Mouse (Mus musculus) limb, embryonic 15.5 days (tissue): ENCODE measurements at regions not wholly inside any gene's neighbourhood (a gene's known extent, or its start where the extent isn't known, plus 50 kb on each side); places are given as distances from the start of the nearest gene placed in this dataset.

Experiments used
- ATAC-seq: fragments of 200-750 bp; cut with Nextera tagmentation; 2 replicates; pipeline ENCODE4 v1.8.0; 2017; ENCODE audit warnings: low read depth, moderate TSS enrichment; ENCODE audit not compliant: insufficient number of reproducible peaks, low FRiP score, low TSS enrichment
- H3K27ac ChIP-seq: fragments of 300-500 bp; sonication (generic); 2 replicates; pipeline ENCODE4 v1.5.1; 2015; ENCODE audit warnings: moderate library complexity, mild to moderate bottlenecking, inconsistent platforms
- H3K27me3 ChIP-seq: fragments of 300-500 bp; sonication (generic); 2 replicates; pipeline ENCODE4 v1.6.1; 2015; ENCODE audit warnings: inconsistent platforms
- H3K36me3 ChIP-seq: fragments of 300-500 bp; sonication (generic); 2 replicates; pipeline ENCODE4 v1.6.1; 2015; ENCODE audit warnings: inconsistent platforms
- H3K4me1 ChIP-seq: fragments of 300-500 bp; sonication (generic); 2 replicates; pipeline ENCODE4 v1.6.1; 2015; ENCODE audit warnings: inconsistent platforms
- H3K4me2 ChIP-seq: fragments of 300-500 bp; sonication (generic); 2 replicates; pipeline ENCODE4 v1.6.1; 2015; ENCODE audit warnings: mild to moderate bottlenecking, inconsistent platforms
- H3K4me3 ChIP-seq: fragments of 300-500 bp; sonication (generic); 2 replicates; pipeline ENCODE4 v1.5.1; 2015; ENCODE audit warnings: mild to moderate bottlenecking, inconsistent platforms
- H3K9ac ChIP-seq: fragments of 300-500 bp; sonication (generic); 2 replicates; pipeline ENCODE4 v1.6.1; 2015; ENCODE audit warnings: inconsistent platforms
- H3K9me3 ChIP-seq: fragments of 300-500 bp; sonication (generic); 2 replicates; pipeline ENCODE4 v1.6.1; 2016; ENCODE audit warnings: inconsistent platforms
- WGBS: fragments of 180-500 bp; shearing (Covaris S2); methylation state at CpG from one replicate; pipeline ENCODE4 v1.1.7; 2015; 5-methylcytosine and 5-hydroxymethylcytosine counted together

DNA sequence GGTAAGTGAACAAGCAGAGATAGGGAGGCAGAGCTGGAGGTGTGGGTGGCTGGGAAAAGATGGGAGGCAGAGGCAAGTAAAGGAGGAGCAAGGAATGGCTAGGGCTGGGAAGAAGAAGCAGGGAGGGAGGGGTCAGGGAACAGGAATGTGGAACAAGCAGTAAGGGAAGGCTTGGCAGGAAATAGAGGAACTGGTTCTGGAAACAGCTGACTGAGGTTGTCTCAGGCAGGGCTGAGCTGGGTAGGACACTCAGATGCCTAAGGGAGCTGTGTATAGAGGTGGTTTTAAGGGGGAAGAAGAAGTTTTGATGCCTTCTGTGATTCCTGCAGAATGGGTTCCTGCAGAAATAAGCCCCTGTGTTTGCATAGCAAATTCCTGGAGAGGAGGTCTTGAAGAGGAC, 92.7 kb downstream of the Nucb2 start:
- Histone ChIP-seq H3K27ac (no peak overlapping the region), H3K9me3 (no peaks in the 10 kb centered on the region), H3K4me2 (no peak overlapping the region), H3K36me3 (no peaks in the 10 kb centered on the region), H3K9ac (no peak overlapping the region), H3K4me3 (no peak overlapping the region), H3K27me3 (no peaks in the 10 kb centered on the region), H3K4me1 (no peaks in the 10 kb centered on the region)
- ATAC-seq = no peak

GRCm38 (mm10) chr7:116600340-116600739, 96.2 kb downstream of the Nucb2 start:
- Histone ChIP-seq H3K27me3 (no peaks in the 10 kb centered on the region; the same call in 1 of the 2 replicates), H3K9me3 (no peaks in the 10 kb centered on the region), H3K9ac (no peak overlapping the region), H3K4me3 (no peak overlapping the region), H3K4me1 (no peaks in the 10 kb centered on the region), H3K36me3 (no peaks in the 10 kb centered on the region), H3K4me2 (no peak overlapping the region), H3K27ac (no peak overlapping the region)
- 85% methylated on average over 3 of the region's 3 CpGs for WGBS
- no peak for ATAC-seq

GRCm38 (mm10) chr7:116603167-116603839, 99.1 kb downstream of the Nucb2 start:
- Histone ChIP-seq H3K9ac (no peak overlapping the region), H3K4me1 (peaks cover 6% of the 10 kb centered on the region), H3K36me3 (no peaks in the 10 kb centered on the region), H3K4me2 (no peak overlapping the region), H3K27me3 (no peaks in the 10 kb centered on the region; the same call in 1 of the 2 replicates), H3K9me3 (no peaks in the 10 kb centered on the region), H3K27ac (no peak overlapping the region), H3K4me3 (no peak overlapping the region)
- ATAC-seq = no peak
- 75% methylated on average over 6 of the region's 6 CpGs for WGBS

GRCm38 (mm10) chr7:116603840-116604194, 99.6 kb downstream of the Nucb2 start:
- no peaks in the 10 kb centered on the region; the same call in 1 of the 2 replicates for H3K27me3 ChIP-seq
- H3K9me3 ChIP-seq = no peaks in the 10 kb centered on the region
- no peak overlapping the region for H3K4me2 ChIP-seq
- ATAC-seq = no peak
- no peaks in the 10 kb centered on the region for H3K36me3 ChIP-seq
- 77% methylated on average over 3 of the region's 3 CpGs for WGBS
- no peak overlapping the region for H3K27ac ChIP-seq
- H3K9ac ChIP-seq = no peak overlapping the region
- peaks cover 6% of the 10 kb centered on the region for H3K4me1 ChIP-seq
- no peak overlapping the region for H3K4me3 ChIP-seq

DNA sequence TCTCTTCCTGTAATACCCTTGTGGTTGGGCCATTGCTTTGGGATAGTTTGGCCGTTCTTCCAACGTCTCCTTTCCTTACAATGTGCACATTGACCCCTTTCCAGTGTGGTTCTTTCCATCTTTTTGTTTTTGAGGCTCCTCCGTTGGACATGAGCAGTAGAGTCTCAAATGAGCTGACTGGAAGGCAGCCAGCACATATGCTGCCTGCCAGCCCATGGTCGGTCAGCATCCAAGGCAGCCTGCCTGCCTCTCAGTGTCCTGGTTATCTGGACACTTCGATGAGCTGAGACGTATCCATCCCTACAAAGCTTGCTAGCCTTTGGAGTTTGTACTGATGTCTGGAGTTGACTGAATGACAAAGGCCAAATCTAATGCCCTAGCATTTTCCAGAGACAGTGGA, 102.1 kb downstream of the Nucb2 start:
- Histone ChIP-seq H3K36me3 (no peaks in the 10 kb centered on the region), H3K4me2 (no peak overlapping the region), H3K27ac (no peak overlapping the region), H3K4me1 (peaks cover 6% of the 10 kb centered on the region), H3K4me3 (no peak overlapping the region), H3K27me3 (no peaks in the 10 kb centered on the region; the same call in 1 of the 2 replicates), H3K9me3 (no peaks in the 10 kb centered on the region), H3K9ac (no peak overlapping the region)
- 73% methylated on average over 6 of the region's 6 CpGs for WGBS
- no peak for ATAC-seq

GRCm38 (mm10) chr7:116606751-116607483, 102.7 kb downstream of the Nucb2 start:
- H3K36me3 ChIP-seq = no peaks in the 10 kb centered on the region
- no peak overlapping the region for H3K4me3 ChIP-seq

GRCm38 (mm10) chr7:116607628-116608225, 103.6 kb downstream of the Nucb2 start:
- H3K4me1 ChIP-seq = peaks cover 6% of the 10 kb centered on the region
- WGBS = 3% methylated on average over 15 of the region's 15 CpGs
- no peak overlapping the region for H3K9ac ChIP-seq
- no peaks in the 10 kb centered on the region for H3K36me3 ChIP-seq
- no peak for ATAC-seq
- H3K9me3 ChIP-seq = no peaks in the 10 kb centered on the region
- H3K4me3 ChIP-seq = peak overlapping the region; percentile 34
- H3K4me2 ChIP-seq = peak overlapping the region; percentile 52
- no peak overlapping the region for H3K27ac ChIP-seq
- no peaks in the 10 kb centered on the region; the same call in 1 of the 2 replicates for H3K27me3 ChIP-seq

More at GRCm38 (mm10) chr7:116606751-116607483, 102.7 kb downstream of the Nucb2 start:
- H3K4me2 ChIP-seq = no peak overlapping the region
- no peaks in the 10 kb centered on the region for H3K9me3 ChIP-seq
- H3K27ac ChIP-seq = no peak overlapping the region
- no peaks in the 10 kb centered on the region; the same call in 1 of the 2 replicates for H3K27me3 ChIP-seq
- no peak overlapping the region for H3K9ac ChIP-seq
- H3K4me1 ChIP-seq = peaks cover 6% of the 10 kb centered on the region
- WGBS = 66% methylated on average over 6 of the region's 6 CpGs
- ATAC-seq = no peak

GRCm38 (mm10) chr7:116608350-116609085, 104.3 kb downstream of the Nucb2 start:
- WGBS = 25% methylated on average over 15 of the region's 15 CpGs
- no peak overlapping the region for H3K27ac ChIP-seq
- H3K9ac ChIP-seq = no peak overlapping the region
- H3K4me2 ChIP-seq = peak overlapping the region; percentile 52
- H3K4me3 ChIP-seq = peak overlapping the region; percentile 34
- no peaks in the 10 kb centered on the region for H3K27me3 ChIP-seq
- no peaks in the 10 kb centered on the region for H3K36me3 ChIP-seq
- no peak for ATAC-seq
- no peaks in the 10 kb centered on the region for H3K9me3 ChIP-seq
- H3K4me1 ChIP-seq = peaks cover 6% of the 10 kb centered on the region

DNA sequence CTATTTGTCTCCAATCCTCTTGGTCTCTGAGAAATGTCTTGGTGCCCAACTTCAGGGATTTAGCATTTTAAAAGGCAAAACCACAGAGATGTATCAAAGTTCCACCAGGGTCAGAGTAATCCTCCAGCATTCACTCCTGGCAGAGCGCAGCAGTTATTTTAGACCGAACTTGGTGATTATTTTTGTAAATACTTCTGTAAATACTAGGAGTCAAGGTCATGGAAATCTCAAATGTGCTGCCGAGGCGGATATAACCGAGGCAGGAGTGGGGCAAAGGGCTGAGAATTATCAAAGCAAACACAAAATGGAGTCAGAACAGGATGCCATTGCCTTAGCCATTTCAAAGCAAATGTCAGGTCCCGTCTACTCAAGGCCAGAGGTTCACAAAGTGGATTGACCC, 105.2 kb downstream of the Nucb2 start:
- H3K4me2 ChIP-seq = no peak overlapping the region
- no peak overlapping the region for H3K4me3 ChIP-seq
- 82% methylated on average over 6 of the region's 6 CpGs for WGBS
- no peak overlapping the region for H3K27ac ChIP-seq
- ATAC-seq = no peak
- no peaks in the 10 kb centered on the region for H3K27me3 ChIP-seq
- no peaks in the 10 kb centered on the region for H3K9me3 ChIP-seq
- no peaks in the 10 kb centered on the region for H3K36me3 ChIP-seq
- peaks cover 6% of the 10 kb centered on the region for H3K4me1 ChIP-seq
- H3K9ac ChIP-seq = no peak overlapping the region

DNA sequence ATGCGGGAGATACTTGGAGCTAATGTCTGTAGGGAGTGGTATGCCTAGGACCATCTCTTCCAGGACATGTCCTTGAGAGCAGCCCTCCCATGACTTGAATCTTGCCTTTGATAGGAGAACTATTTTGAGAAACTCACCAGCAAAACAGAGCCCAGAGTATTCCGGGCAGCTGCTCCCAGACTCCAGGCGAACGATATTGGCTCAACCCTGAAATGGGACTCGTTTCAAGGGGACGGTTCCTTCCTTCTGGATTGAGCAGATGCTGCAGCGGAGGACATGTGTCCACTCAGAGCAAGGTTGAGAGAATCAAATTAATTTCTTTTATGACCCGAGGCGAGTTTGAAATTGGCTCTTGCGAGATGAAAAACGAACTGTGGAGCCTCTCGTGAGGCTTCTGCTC, 105.7 kb downstream of the Nucb2 start:
- ATAC-seq = no peak

GRCm38 (mm10) chr7:116615984-116616383, 111.8 kb downstream of the Nucb2 start:
- Histone ChIP-seq H3K27ac (no peak overlapping the region), H3K4me2 (no peak overlapping the region), H3K36me3 (no peaks in the 10 kb centered on the region), H3K4me1 (no peaks in the 10 kb centered on the region), H3K9ac (no peak overlapping the region), H3K4me3 (no peak overlapping the region), H3K27me3 (no peaks in the 10 kb centered on the region), H3K9me3 (no peaks in the 10 kb centered on the region)
- WGBS = 56% methylated on average over 3 of the region's 3 CpGs
- no peak for ATAC-seq

More for the DNA sequence above, 105.7 kb downstream of the Nucb2 start:
- H3K4me1 ChIP-seq = peaks cover 6% of the 10 kb centered on the region
- no peak overlapping the region for H3K9ac ChIP-seq
- H3K27ac ChIP-seq = no peak overlapping the region
- no peak overlapping the region for H3K4me3 ChIP-seq
- WGBS = 71% methylated on average over 12 of the region's 12 CpGs
- no peak overlapping the region for H3K4me2 ChIP-seq
- no peaks in the 10 kb centered on the region for H3K27me3 ChIP-seq
- H3K36me3 ChIP-seq = no peaks in the 10 kb centered on the region
- H3K9me3 ChIP-seq = no peaks in the 10 kb centered on the region

DNA sequence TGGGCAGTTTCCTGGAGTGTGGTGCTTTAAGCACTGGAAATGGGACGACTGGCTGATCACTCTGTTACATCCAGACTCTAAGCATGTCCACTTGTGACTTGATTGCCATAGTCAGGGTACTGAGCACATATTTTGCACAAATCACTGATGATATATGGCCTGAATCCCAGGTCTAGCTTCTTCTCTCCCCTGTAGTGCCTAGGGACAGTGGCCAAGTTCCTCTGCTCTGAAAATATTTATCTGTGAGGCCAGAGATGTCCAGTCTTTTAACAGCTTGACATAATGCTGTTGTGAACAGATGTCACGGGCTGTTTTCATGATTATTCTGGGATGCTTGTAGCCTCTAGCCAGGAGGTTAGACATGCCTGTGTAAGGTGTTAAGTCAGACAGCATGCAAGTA, 115.5 kb downstream of the Nucb2 start:
- no peak for ATAC-seq
- no peak overlapping the region for H3K4me2 ChIP-seq
- H3K4me1 ChIP-seq = no peaks in the 10 kb centered on the region
- 58% methylated on average over 2 of the region's 2 CpGs for WGBS
- H3K9me3 ChIP-seq = no peaks in the 10 kb centered on the region
- no peaks in the 10 kb centered on the region for H3K27me3 ChIP-seq
- H3K27ac ChIP-seq = no peak overlapping the region
- no peaks in the 10 kb centered on the region for H3K36me3 ChIP-seq
- H3K9ac ChIP-seq = no peak overlapping the region
- no peak overlapping the region for H3K4me3 ChIP-seq
